Mouse (Mus musculus) heart, postnatal 0 days (tissue): ENCODE data around the gene Tmco4. TPM values are rescaled to one million over a fixed set of nuclear protein-coding genes. Genes with fewer than 3 reads are reported as not detected.

ENCODE experiments used
- ATAC-seq: fragments of 200-750 bp; cut with Nextera tagmentation; 2 replicates; pipeline ENCODE4 v1.8.0; 2017; ENCODE audit warnings: low read depth, moderate number of reproducible peaks, moderate library complexity; ENCODE audit not compliant: insufficient read depth
- DNase-seq: peaks from one replicate; pipeline ENCODE4 v3.0.0-alpha.2; 2016; ENCODE audit warnings: low spot score
- H3K27ac ChIP-seq: fragments of 300-500 bp; sonication (generic); 2 replicates; pipeline ENCODE4 v1.5.1; 2014; ENCODE audit warnings: low read depth, mild to moderate bottlenecking
- H3K27me3 ChIP-seq: fragments of 300-500 bp; sonication (generic); 2 replicates; pipeline ENCODE4 v1.6.1; 2014; ENCODE audit warnings: low read length, mixed read lengths; ENCODE audit not compliant: control insufficient read depth, insufficient read depth
- H3K36me3 ChIP-seq: fragments of 300-500 bp; sonication (generic); replicated peaks from 2 replicates; pipeline ENCODE4 v1.6.1; 2014; ENCODE audit warnings: low read length, mixed read lengths; ENCODE audit not compliant: control insufficient read depth, insufficient read depth
- H3K4me1 ChIP-seq: fragments of 300-500 bp; sonication (generic); 2 replicates; pipeline ENCODE4 v1.6.1; 2014; ENCODE audit warnings: antibody characterized with exemption; ENCODE audit not compliant: control insufficient read depth, insufficient read depth
- H3K4me2 ChIP-seq: fragments of 300-500 bp; sonication (generic); 2 replicates; pipeline ENCODE4 v1.6.1; 2014; ENCODE audit warnings: low read depth, mild to moderate bottlenecking, low read length, moderate library complexity
- H3K4me3 ChIP-seq: fragments of 300-500 bp; sonication (generic); 2 replicates; pipeline ENCODE4 v1.5.1; 2014; ENCODE audit warnings: low read depth, low read length
- H3K9ac ChIP-seq: fragments of 300-500 bp; sonication (generic); replicated peaks from 2 replicates; pipeline ENCODE4 v1.6.1; 2014; ENCODE audit warnings: low read depth, low read length, mixed read lengths
- H3K9me3 ChIP-seq: fragments of 300-500 bp; sonication (generic); replicated peaks from 2 replicates; pipeline ENCODE4 v1.6.1; 2016; ENCODE audit warnings: low read length; ENCODE audit not compliant: control insufficient read depth
- CTCF ChIP-seq: IDR thresholded peaks from 2 replicates; pipeline ENCODE4 v1.5.1; 2016; ENCODE audit warnings: antibody characterized with exemption, control low read depth, low read depth
- EP300 ChIP-seq: IDR thresholded peaks from 2 replicates; pipeline ENCODE4 v1.6.1; 2016; ENCODE audit warnings: antibody characterized with exemption, low read depth
- WGBS: fragments of 180-500 bp; shearing (Covaris S2); extraction: QIAGEN DNeasy Blood & Tissue Kit; methylation state at CpG from one replicate; pipeline ENCODE4 v1.1.7; 2014; 5-methylcytosine and 5-hydroxymethylcytosine counted together
- polyA plus RNA-seq: library from polyadenylated mRNA; unstranded; fragments of >200 nt; fragmentation: Nextera tagmentation; extraction: Ambion mirVana; gene quantifications from 2 replicates; pipeline ENCODE4 v1.2.1, GENCODE M21; 2015
- total RNA-seq: library from RNA; depleted of rRNA; stranded (reverse); fragments of >200 nt; gene quantifications from 2 replicates; pipeline ENCODE4 v1.2.3, GENCODE M21; 2014; ENCODE audit warnings: low replicate concordance

Gene Tmco4
- total and polyA plus RNA-seq, 2 experiments from 2014 or later, result 7.7 to 16.9 TPM

DNA sequence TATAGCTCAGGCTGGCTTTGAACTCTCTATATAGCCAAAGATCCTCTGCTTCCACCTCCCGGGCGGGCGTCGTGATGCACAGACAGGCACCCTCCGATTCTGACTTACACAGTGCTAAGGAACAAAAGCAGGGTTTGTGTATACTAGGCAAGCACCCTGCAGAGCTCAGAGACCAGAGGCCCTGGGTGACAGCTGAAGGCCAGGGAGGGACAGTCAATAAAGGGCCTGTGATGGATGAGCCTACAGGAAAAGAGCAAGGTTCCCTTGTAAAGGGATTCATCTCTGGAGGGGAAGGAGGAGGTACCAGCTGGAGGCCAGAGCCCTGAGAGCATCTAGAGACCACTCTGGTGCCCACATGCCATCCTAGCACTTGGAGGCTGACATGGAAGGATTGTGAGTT, 80.7 kb downstream of the Tmco4 start:
- Histone ChIP-seq H3K4me2 (no peak overlapping the region), H3K4me3 (no peak overlapping the region)
- no peak for ATAC-seq

DNA sequence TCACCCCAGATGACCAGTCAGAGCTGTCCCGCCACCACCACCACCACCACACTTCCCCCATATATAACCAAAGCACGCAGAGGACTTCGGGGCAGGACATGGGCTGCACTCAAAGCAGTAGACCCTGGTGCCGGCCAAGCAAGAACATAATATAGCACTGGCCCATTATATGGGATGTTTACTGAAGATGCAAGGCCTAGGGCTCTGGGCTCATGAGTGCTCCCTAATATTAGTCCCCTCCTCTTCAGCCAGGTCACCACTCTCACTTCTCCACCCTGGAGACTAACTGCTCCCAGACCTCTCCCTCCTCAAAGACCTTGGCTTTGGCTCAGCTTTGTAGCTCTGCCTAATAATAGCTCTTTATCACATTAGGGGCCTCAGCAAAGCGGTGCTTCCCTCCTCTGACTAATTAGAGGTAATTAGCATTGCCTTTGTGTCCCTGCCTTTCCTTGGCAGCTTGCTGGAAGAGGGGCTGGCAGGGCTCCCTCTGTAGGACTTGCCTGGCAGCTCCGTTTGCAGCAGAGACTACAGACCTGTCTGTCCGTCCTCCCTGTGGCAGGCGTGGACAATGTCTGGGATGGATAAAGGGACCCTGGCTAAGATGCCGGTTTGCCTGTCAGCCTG, 81.7 kb downstream of the Tmco4 start:
- Histone ChIP-seq H3K27ac (no peak overlapping the region), H3K4me3 (no peak overlapping the region), H3K27me3 (no peaks in the 10 kb centered on the region), H3K9ac (no peak overlapping the region), H3K4me2 (no peak overlapping the region), H3K9me3 (no peaks in the 10 kb centered on the region), H3K36me3 (no peaks in the 10 kb centered on the region), H3K4me1 (peaks cover 14% of the 10 kb centered on the region; the same call in 1 of the 2 replicates)
- peak; percentile 84 for ATAC-seq
- TF ChIP-seq CTCF (peak; percentile 56), EP300 (no peak)
- WGBS, result 37% methylated on average over 9 of the region's 9 CpGs
- DNase-seq, result peak; percentile 70

More for the DNA sequence above, 80.7 kb downstream of the Tmco4 start:
- no peak for TF ChIP-seq EP300
- no peak for TF ChIP-seq CTCF
- H3K9me3 ChIP-seq, result no peaks in the 10 kb centered on the region
- DNase-seq, result no peak
- H3K4me1 ChIP-seq, result peaks cover 14% of the 10 kb centered on the region; the same call in 1 of the 2 replicates
- 72% methylated on average over 5 of the region's 5 CpGs for WGBS
- no peaks in the 10 kb centered on the region for H3K36me3 ChIP-seq
- no peak overlapping the region for H3K27ac ChIP-seq
- no peaks in the 10 kb centered on the region for H3K27me3 ChIP-seq
- no peak overlapping the region for H3K9ac ChIP-seq

DNA sequence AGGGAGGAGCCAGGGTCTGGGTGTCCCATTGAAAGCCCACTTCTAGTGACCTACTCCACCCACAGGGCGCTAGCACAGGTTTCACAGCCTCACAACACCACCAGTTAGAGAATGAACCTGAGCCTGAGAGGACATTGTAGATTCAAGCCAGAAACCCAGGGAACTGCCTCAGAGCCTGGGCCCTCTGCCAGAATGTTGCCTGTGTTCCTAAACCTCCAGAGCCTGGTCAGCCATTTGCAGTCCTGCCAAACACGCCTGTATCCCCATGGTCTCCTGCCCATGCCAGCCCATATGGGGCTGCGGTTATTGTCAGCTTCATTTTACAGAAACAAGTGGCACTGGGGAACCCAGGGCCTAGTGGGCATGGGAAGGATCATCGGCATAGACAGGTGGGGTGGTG, 82.6 kb downstream of the Tmco4 start:
- Histone ChIP-seq H3K27ac (no peak overlapping the region), H3K27me3 (no peaks in the 10 kb centered on the region), H3K36me3 (no peaks in the 10 kb centered on the region), H3K4me2 (no peak overlapping the region), H3K4me3 (no peak overlapping the region), H3K9me3 (no peaks in the 10 kb centered on the region), H3K9ac (no peak overlapping the region), H3K4me1 (peaks cover 14% of the 10 kb centered on the region; the same call in 1 of the 2 replicates)
- DNase-seq (peak; percentile 30), ATAC-seq (no peak)
- WGBS, result 74% methylated on average over 4 of the region's 4 CpGs
- TF ChIP-seq EP300 (no peak), CTCF (no peak)

DNA sequence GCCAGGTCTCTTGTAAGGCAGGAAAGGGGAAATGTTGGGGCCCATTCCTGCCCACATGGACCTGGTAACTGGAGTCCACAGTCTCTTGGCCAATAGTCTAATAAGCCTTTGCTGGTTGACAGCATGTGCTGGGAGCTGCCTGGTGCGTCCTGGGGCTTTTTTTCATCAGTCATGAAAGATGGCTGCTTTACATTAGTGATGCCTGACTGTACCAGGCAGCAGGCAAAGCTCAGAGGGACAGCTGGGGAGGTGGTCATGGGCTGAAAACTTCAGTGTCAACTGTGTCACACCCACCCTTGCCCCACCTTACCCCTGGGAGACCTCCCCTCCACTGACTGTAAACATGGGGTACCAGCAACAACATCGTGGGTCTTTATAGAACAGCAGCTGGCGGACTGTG, 83.1 kb downstream of the Tmco4 start:
- DNase-seq (no peak), ATAC-seq (no peak)
- Histone ChIP-seq H3K4me2 (no peak overlapping the region), H3K4me1 (peaks cover 14% of the 10 kb centered on the region; the same call in 1 of the 2 replicates), H3K9ac (no peak overlapping the region), H3K27ac (no peak overlapping the region), H3K27me3 (no peaks in the 10 kb centered on the region), H3K36me3 (no peaks in the 10 kb centered on the region), H3K9me3 (no peaks in the 10 kb centered on the region), H3K4me3 (no peak overlapping the region)
- TF ChIP-seq EP300, result no peak
- 83% methylated on average over 3 of the region's 3 CpGs for WGBS

DNA sequence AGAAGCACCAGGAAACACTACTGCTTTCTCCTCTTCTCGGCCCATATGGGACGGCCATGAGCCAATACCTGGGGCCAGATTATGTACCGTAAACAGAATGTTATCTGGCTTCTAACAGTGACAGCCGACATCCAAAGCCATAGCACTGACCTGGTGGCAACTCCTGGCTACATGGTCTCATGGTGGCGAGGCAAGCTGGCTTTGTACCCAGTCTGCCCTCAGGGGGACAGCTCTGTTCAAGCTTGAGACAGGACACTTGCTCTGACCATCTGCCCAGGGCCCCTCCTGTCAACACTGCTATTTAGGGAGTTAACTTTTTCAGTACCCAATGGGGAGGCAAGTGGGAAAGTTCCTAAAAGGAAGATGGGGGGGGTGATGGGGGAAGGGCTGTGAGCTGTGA, 84.6 kb downstream of the Tmco4 start:
- H3K27me3 ChIP-seq, result no peaks in the 10 kb centered on the region
- H3K9ac ChIP-seq, result no peak overlapping the region
- TF ChIP-seq EP300 (no peak), CTCF (no peak)
- ATAC-seq (no peak), DNase-seq (no peak)
- no peak overlapping the region for H3K4me3 ChIP-seq
- no peak overlapping the region for H3K4me2 ChIP-seq
- WGBS, result 68% methylated on average over 5 of the region's 5 CpGs
- no peaks in the 10 kb centered on the region for H3K36me3 ChIP-seq
- H3K9me3 ChIP-seq, result no peaks in the 10 kb centered on the region
- H3K4me1 ChIP-seq, result peaks cover 14% of the 10 kb centered on the region; the same call in 1 of the 2 replicates
- no peak overlapping the region for H3K27ac ChIP-seq

DNA sequence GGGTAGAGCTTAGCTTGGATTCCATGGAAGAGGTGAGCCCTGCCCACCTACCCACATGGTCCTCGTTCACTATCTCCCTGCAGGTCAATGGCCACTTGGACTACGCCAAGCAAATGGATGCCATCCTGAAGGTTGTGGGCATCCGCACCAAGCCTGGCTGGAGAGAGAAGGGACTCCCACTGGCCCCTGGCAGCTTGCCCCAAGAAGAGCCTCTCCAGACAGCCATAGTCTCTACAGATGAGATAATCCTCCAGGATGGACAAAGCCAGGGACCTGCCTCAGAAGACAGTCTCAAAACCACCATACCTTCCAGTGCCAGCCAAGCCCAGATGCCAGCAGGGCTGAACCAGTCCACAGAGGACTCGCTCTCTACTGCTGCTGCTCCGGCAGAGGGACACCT, 85.3 kb downstream of the Tmco4 start:
- DNase-seq, result no peak
- H3K27me3 ChIP-seq, result no peaks in the 10 kb centered on the region
- H3K4me2 ChIP-seq, result no peak overlapping the region
- H3K9me3 ChIP-seq, result no peaks in the 10 kb centered on the region
- no peak for ATAC-seq
- no peak overlapping the region for H3K27ac ChIP-seq
- no peak overlapping the region for H3K4me3 ChIP-seq
- no peaks in the 10 kb centered on the region for H3K36me3 ChIP-seq
- WGBS, result 80% methylated on average over 5 of the region's 5 CpGs
- peaks cover 14% of the 10 kb centered on the region; the same call in 1 of the 2 replicates for H3K4me1 ChIP-seq
- no peak for TF ChIP-seq EP300
- TF ChIP-seq CTCF, result no peak
- no peak overlapping the region for H3K9ac ChIP-seq
